Mouse (Mus musculus): Measurements from ENCODE around the gene Tbcel. TPM values are rescaled to one million over a fixed set of nuclear protein-coding genes. Genes with fewer than 3 reads are reported as not detected.

The Tbcel gene
- total RNA-seq, 2 experiments from 2014 or later = 23.1 to 23.9 TPM

DNA sequence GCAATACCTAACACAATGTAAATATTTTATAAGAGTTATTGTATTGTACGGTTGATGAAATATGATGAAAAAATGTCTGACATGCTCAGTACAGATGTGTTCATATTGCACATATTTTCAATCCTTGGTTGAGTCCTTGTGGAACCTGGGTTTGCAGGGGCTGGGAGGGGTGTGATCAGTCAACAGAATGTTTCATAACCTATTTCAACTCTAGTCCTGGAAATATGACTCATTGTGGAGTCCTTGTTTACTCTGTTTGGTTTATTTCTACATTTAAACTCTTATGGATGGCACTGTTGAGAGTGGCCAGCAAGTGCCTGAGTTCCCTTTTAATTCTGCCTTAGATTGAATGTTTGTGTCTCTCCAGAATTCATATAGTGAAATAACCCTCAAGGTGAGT lies 22.9 kb downstream of the Tbcel start:
- DNase-seq = no peak

DNA sequence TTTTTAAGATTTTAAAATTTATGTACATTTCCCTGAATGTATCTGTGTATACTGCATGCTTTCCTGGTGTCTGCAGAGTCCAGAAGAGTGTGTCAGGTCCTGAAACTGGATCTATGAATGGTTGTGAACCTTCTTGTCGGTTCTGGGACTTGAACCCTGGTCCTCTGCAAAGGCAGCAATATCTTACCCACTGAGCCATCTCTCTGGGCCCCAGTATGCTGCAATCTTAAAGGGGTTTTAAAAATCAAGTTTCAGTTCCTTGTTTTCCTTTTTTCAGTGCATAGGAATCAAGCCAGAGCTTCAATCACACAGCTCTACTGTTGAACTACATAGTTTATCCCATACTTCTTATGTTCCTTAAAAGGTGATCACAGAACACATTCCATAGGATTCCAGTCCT lies 24.7 kb downstream of the Tbcel start:
- no peak for DNase-seq

DNA sequence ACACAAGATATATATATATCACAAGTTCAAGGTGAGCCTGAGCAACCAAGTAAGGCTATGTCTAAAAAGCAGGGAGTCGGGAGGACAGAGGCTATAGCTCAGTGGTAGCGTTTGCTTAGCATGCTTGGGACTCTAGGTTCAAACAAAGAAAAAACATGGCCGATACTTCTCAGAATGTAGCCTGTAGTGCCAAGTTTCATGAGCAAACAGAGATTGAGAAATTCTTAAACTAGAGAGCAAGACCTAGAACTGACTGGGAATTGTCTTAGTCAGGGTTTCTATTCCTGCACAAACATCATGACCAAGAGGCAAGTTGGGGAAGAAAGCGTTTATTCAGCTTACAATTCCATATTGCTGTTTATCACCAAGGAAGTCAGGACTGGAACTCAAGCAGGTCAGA lies 31.4 kb downstream of the Tbcel start:
- no peak for DNase-seq

DNA sequence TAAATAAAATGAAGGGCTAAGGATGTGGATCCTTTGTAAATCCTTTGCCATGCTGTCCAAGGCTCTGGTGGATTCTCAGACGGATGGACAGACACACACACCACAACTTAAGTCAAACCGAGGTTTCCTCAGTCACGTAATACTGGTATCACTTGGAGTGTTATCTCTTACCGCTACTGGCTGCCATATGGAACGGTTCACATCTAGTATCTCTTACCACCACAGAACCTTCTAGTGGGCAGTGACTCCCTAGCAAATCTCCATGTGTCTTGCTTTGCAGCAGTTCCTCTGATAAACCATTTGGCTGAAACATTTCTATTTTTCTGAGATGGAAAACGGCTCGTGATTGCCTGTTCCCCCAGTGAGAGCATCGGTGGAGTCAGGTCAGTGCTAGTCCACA lies 33.4 kb downstream of the Tbcel start:
- DNase-seq = no peak

DNA sequence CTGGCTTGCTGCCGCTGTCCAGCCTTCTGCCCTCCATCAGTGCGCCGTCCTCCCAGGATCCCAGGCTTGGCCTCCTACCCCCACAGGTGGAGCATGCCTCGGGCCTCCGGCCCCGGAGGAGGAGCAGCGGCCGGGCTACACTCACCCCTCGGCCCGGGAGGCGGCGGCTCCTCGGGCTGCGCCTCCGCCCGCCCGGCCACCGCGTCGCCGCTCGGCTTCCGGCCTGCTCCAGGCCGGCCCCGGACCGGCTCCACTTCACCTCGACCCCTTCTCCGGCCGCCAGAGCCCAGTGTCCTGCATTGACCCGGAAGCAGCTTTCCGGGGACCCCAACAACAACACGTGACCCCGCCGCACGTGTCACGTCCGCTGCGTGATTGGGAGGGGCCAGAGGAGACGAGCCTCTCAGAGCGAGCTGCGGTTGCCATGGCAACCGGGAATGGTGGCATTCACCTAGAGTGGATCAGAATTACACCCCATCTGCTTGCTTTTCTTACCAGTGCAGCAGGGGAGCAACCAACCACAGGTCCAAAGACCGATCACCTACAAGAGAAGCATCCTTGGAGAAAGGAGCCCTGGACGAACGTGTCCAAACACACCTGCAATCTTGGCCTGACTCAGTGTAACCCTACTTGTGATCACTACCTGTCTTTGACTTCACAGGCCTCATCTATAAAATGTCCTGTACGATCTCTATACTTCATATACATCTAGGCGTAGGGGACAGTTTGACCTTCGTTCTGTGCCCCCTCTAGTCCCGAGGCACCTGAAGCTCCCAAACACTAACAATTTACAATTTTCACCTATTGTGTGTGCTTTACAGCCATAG lies 35.5 kb downstream of the Tbcel start:
- peak; percentile 86 for DNase-seq

DNA sequence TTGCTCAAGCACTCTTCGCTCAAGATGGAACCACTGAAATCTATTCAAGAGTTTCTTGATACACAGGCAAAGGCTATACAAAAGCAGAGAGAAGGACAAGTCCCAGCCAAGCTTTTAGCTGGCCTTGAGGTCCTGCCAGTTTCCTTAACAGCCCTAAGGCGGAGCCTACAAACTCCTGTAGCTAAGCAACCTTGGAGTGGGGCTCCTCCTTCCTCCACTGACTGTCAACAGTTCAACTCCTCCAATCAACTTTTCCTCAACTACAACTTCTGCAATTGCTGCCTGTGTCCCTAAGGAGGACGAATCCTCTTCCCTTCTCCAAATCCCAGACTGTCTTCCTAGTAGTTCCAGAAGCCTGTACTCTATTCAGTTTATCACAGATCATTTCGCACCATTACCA lies 36.4 kb downstream of the Tbcel start:
- peak; percentile 26 for DNase-seq

DNA sequence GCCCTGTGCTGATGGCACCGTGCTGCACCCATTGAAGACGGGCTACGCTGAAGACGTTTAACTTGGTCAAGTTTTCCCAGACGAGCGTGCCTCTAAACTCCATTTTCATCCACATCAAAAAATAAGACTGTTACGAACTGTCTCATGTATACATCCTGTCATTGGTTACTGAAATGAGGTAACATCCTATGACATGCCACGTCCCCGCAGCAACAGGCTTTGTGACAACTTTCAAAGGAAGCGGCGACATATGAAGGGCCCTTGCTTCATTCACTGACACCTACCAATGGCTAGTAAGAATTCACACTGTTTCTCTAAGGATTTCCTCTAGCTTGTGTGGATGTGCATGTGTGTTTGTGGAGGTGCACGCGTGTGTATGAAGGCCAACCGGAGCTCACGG lies 38.3 kb downstream of the Tbcel start:
- no peak for DNase-seq

DNA sequence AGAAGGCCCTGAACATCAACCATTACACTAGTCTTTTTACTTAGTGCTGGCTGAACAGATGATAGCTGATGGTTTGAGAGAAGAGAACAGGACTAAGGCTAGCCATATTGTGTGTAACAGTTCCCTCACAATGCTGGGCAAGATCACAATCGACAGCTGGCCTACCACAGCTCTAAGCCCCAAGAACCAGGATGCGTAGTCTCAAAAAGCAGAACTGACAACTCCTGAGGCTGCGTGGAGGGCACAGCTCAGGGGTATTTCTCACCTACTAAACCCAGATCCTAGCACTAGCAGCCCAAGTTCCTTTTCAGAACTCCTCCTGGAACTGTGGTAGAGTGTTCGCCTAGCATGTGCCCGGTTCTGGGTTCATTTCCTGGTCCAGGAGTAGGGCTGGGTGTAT lies 39.2 kb downstream of the Tbcel start:
- no peak for DNase-seq

DNA sequence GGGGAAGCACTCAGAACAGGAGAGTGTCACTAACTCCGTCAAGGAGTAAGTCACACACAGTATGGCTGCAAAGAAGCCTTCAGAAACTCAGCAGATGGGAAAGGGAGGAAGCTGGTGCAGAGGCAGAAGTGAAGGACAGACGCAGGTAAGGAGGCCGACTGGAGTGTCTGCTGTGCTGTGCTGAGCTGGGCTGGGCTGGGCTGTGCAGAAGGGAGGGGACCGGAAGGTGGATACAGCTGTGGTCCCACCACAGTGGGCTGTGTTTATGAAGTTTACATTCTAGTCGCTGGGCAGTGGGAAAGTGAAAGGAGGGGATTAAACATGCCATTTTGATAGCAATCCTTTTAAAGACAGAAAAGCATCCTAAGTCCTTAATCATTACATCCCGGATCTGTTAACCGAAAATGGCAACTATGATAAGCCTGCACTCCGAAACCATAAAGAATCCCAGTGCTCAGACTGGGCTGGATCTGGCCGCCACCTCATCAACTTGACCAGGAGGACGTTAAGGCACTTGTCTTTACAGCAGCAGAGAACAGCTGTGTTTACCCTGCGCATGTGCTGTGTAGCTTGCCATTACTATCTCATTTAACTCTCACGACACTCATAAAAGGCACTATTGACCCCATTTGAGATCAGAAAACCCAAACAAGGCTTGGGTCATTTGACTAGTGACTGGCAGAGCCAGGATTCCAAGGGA lies 40.3 kb downstream of the Tbcel start:
- no peak for DNase-seq

DNA sequence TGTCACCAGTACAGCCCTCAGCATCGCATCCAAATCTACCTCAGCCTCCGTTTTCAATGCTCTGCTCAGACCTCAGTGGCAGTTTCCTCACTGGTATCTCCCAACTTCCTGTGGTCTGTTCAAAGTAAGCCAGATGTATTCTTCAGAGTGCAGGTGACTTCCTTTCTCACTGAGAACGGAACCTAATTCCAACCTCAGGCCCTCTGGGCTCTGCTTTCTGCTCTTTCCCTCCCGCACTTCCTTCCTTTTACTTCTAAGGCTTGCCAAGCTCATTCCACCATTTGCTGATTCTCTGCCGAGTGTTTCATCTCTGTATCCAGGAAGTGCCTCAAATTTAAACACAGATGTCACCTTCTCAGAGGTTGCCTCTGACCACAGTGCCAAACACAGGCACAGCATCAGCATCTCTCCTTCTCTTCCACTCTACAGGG lies 41.9 kb downstream of the Tbcel start:
- DNase-seq = no peak

DNA sequence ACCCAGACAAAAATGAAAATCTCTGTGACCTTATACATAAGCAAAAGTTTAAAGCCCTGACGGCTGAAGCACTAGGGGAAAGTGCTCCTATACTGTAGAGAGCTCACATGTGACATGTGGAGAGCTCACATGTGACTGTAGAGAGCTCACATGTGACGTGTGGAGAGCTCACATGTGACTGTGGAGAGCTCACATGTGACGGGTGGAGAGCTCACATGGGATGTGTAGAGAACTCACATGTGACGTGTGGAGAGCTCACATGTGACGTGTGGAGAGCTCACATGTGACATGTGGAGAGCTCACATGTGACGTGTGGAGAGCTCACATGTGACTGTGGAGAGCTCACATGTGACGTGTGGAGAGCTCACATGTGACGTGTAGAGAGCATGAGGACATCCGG lies 43.4 kb downstream of the Tbcel start:
- no peak for DNase-seq

DNA sequence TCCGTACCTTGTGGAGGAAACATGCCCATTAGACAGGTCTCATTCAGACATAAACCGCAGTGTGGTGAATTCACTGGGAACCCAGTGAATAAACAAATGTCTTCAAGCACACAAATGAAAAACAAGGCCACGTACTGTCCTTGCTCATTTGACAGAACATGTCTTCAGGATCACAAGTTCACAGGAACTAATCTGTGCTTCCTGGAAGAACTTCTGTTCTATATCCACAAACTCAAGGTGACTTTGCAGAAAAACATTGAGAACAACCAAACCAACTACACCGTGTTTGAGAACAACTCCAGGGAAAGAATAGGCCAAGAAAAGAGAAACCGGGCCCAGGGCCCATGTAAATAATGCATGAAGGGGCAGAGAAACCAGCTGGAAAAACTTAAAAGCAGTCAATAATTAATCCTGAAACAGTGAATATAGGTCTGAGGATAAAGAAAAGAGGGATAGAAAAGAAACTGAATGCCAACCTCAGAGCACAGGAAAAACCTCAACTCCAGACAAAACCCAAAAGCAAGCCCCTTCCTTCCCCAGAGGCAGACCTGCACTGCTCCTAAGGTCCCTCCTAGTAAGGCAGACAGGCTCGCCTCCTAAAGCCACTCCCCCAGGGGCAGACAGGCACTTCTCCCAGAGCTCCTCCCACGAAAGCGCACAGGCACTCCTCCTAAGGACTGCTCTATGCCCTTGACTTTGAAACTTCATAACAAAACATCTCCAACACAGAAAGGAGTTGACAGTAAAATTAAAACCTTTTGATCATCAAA lies 44.2 kb downstream of the Tbcel start:
- no peak for DNase-seq

DNA sequence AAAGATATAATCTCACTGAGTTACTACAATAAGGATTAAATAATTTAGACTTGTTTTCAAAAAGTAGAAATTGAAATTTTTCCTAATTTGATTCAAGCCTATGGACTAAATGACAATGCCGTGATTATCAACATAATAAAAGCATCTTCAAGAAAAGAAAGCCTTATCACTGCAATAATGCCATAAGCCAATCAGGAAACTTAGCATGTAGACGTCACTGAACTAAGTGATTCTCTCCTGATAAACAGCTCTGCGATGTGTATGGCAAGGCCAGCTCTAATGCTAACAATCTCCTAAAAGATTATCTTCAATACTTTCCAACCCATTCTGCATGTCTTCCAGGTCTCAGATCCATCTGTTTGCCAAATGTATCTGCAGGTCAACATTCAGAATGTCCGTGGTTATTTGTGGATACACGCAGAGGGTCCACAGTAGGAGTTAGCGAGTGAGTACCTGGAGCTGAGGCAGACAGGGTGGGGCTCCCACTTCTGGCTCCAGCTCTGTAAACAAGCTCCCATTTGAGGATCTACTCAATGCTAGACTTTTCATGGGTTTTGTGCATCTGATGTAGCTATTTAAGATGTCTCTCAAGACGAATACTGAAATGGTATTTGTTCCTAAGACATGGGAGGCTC lies 44.9 kb downstream of the Tbcel start:
- DNase-seq = no peak

DNA sequence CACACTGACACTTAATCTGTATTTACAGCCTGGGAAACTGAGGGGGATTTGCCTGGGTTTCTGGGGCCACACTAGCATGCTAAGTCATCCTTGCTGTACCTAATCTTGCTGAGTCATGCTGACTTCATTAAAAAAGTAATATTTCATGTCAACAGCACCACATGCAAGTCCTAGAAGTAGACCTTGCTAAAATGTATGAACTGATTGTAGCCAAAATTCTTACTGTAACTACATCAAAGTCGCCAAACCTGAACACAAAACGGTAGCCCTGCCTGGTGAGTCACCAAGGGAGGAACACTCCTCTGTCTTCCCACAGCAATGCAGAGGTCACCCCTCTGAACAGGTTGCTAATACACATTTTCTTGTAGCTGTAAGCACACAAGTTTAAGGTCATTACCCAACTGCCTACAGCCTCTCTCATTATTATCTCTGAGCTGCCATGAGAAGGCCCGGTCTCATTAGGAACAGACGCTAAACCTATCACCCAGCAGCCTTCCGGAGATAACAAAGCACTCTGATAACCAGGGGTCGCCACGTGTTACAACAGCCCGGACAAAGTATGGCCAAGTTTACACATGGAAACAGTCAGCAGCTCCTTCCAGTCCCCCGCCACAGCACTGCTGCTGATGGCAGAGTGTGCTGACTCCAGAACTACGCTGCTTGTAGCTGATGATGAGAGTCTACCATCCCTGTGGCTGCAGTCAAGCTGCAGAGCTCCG lies 46.1 kb downstream of the Tbcel start:
- no peak for DNase-seq

DNA sequence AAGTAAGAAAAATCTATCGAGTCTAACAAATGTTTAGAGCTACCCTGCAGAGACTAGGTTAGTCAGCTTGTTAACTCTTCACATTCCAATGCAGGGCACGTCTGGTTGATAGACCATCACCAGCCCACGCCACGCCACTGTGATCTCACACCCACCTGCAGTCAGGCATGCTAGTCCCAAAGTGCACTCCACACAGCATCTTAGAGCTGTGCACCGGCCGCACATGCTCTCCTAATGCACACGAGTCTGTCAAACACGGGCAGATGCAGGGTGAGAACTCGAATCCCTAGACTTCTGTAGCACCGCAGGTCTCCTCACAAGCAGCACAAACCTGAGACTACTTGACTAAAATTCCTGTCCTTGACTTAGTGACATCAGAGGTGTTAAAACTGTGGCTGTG lies 47.3 kb downstream of the Tbcel start:
- DNase-seq = no peak

DNA sequence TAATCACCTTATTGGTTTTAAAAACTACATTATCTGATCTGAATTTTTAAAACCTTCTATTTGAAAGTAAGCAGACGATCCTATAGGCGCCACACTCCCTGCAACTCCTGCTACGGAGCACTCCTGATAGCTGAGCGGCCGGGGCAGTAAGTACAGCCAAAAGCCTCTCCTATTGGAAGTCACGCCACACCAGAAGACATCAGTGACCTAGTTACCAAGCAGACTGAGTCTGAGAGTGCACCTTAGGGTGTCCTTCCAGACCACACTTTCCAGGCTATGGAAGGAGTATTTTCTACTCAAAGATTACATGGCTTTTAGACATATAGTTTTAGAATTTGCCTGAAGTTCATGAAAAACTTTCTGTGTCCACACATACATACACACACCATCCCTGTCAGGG lies 47.9 kb downstream of the Tbcel start:
- no peak for DNase-seq

DNA sequence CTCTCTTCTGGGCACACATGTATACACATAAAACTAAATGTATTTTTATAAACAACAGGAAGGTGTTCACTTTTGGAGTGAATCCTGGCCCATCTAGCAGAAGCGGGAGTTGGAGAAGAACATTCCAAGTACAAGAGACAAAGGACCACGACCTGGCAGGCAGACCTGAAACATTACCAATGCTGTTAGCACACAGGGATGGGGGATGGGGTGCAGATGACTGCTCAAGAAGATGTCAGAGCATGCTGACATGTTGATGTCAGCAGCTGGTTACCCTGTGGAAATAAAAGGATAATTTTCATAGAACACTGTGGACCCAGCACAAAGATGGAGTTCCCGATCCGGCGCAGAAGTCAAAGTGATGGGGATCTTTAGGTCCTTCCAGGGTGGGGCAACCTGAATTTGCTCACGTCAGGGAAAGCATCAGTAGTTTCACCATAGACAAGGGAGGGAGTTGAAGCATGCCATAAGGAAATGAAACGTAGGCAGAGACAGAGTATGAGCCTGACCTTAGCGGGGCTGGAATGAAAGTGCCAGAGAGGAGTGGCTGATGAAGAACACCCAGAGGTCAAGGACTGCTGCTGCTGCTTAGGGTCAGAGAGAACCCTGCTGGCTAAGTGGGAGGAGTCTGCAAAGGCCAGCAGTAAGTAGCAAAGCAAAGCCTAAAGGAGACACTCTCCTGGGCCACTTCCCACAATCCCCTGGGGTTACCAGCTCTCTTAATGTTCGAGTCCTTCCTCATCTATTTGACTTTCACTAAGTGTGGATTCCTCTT lies 48.7 kb downstream of the Tbcel start:
- no peak for DNase-seq

DNA sequence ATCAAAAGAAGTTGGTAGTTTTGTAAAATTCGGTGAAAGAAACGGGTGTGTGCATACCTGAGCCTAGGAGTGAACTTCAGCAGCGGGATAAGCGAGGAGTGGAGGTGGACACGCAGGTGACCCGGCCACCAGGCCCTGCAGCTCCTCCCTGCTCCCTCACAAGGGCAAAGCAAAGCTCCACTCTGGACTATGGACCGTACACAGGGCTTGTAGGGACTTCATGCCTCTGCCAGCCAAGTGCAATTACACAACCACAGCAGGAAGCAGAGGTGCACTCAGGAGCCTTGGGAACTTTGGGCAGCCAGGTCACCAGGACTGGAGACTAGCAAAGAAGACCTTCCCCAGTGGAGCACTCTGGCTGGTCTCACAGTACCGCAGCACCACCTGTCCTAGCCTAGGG lies 50.1 kb downstream of the Tbcel start:
- DNase-seq = no peak

DNA sequence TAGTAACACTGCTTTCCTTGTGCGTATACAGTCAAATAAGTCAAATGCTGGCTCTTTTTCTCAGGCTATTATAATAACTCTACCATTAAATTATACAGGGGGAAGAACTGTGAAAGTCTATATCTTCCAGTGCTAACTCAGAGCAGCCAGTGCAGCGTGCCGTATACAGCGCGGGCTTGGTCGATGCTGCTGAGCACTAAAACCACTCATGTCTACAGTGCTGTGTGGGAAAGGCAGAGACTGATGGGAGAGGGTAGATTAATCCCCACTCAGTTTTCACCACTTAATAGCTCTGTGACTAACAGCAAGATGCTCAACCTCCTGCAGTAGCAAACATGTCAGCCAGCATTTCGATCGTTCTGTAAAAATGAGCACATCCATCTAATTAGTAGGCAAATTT lies 53.2 kb downstream of the Tbcel start:
- no peak for DNase-seq

DNA sequence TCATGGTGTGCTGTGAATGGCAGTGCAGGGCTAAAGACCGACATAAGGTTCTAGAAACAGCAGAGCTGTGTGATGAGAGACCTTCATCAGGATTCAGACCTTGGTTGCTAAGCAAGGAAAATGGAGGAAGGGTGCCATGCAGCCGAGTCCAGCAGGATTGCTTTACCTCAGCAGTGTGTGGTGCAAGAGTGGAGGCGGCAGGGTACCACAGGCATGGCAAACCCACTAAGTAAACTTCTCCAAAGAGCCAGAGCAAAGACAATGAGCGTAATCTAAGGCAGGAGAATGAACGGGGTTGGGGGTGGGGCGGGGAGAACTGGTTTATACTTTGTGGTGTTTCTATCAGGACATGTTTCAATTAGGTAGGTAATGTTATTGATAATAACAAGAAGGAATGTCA lies 58.6 kb downstream of the Tbcel start:
- DNase-seq = no peak

DNA sequence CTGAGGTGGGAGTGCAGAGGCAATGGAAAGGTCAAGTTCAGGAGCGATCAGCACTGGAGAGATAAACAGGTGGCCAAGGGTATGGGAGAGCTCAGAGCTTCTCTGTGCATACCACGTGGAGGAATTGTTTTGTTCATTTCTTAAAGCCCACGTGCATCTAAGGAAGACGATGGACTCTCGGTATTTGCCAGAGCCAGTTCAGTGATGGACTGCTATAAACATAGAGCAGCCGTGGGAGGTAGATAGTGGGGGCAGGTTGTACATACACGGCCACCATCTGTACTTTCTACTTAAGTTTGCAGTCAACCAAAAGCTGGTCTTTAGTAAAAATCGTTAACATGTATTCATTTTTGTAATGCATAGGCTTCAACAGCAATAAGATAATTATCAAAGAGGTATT lies 65.5 kb downstream of the Tbcel start:
- no peak for DNase-seq

Measured in gastrocnemius, postnatal 10 days (tissue).